Comparison of ENCODE assay signal across 26 mouse cellular contexts in the genomic region with DNA sequence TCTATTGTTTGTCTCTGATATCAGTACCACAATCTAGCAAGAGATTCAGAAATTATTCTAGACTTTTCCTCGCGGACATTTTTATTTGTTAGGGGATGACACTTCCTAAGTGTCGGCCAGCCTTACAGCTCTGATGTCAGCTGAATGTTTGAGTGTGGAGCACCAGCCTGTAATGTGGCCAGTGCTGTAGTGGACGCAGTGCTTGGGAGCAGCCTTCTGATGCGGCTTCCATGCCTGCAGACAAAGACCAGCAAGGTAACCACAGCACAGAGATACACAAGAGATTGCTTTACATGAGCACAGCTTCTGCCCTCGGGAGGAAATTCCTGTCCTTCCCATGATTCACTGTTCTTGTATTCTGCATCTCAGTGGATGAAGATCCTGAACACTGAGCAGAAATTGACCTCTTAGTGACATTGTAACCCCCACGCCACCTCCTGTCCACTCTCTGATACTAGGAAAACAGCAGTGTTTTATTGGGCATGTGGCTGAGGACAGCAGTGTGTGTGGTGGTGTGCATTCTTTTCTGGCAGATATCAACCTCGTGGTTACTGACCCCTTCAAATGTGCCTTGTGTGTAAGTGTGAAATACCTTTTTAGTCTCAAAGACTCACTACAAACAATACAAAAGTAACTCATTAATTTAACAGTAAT. TPM values are rescaled to one million over a fixed set of nuclear protein-coding genes. Genes with fewer than 3 reads are reported as not detected.
DNase-seq lines count a peak whose midpoint lies in the region; ATAC-seq and TF ChIP-seq lines count a peak whose summit lies in the region.
"Had no signal": no experiment of that assay in that cellular context is flagged by ENCODE, and none has a peak within 500 bp of the region (broad histone marks: within the 10 kb centered on the region; RNA-seq: fewer than 3 reads in every experiment).

No protein-coding gene starts in this region.

- H3K36me3 ChIP-seq in kidney, embryonic 14.5 days (ENCODE audit: control insufficient read depth, insufficient read depth, low read length), result no peaks in the 10 kb centered on the region
- no peaks in the 10 kb centered on the region for H3K36me3 ChIP-seq in kidney, postnatal 0 days (ENCODE audit: insufficient read depth, low read length)
- no peaks in the 10 kb centered on the region for H3K36me3 ChIP-seq in midbrain, postnatal 0 days (ENCODE audit: insufficient read depth, low read length)
- no peaks in the 10 kb centered on the region for H3K36me3 ChIP-seq in hindbrain, embryonic 10.5 days
- H3K36me3 ChIP-seq: forebrain, embryonic 10.5 days; heart, embryonic 12.5 days; heart, embryonic 15.5 days had no signal

- peak; percentile 79 for ATAC-seq in kidney, embryonic 14.5 days (ENCODE audit: low FRiP score, low TSS enrichment)
- ATAC-seq in kidney, postnatal 0 days (replicated peaks; ENCODE audit: low FRiP score, low read depth), result 0 out of 2 replicates have a peak, but pooled peaks have one; percentile 43
- no peak for ATAC-seq in midbrain, postnatal 0 days (ENCODE audit: low FRiP score)
- ATAC-seq: forebrain, embryonic 13.5 days; forebrain, embryonic 16.5 days; hindbrain, postnatal 0 days; inflammation-experienced regulatory T-cells, adult 6 months; Patski had no signal

- H3K27me3 ChIP-seq in kidney, embryonic 14.5 days (ENCODE audit: control insufficient read depth, insufficient read depth, low read length), result no peaks in the 10 kb centered on the region
- no peaks in the 10 kb centered on the region for H3K27me3 ChIP-seq in kidney, postnatal 0 days (ENCODE audit: insufficient read depth, low read length)
- H3K27me3 ChIP-seq in midbrain, postnatal 0 days (ENCODE audit: insufficient read depth, low read length), result no peaks in the 10 kb centered on the region
- H3K27me3 ChIP-seq in hindbrain, embryonic 10.5 days (ENCODE audit: insufficient read depth, poor library complexity, severe bottlenecking), result no peaks in the 10 kb centered on the region
- H3K27me3 ChIP-seq: forebrain, embryonic 13.5 days; heart, embryonic 12.5 days; heart, embryonic 15.5 days had no signal

- H3K27ac ChIP-seq in kidney, embryonic 14.5 days (ENCODE audit: low read depth, low read length), result no peak overlapping the region
- H3K27ac ChIP-seq in kidney, postnatal 0 days, result no peak overlapping the region
- H3K27ac ChIP-seq in midbrain, postnatal 0 days (ENCODE audit: low read depth, low read length), result no peak overlapping the region
- no peak overlapping the region for H3K27ac ChIP-seq in hindbrain, embryonic 10.5 days
- H3K27ac ChIP-seq: forebrain, embryonic 10.5 days; forebrain, embryonic 13.5 days; heart, embryonic 15.5 days; hindbrain, embryonic 14.5 days; hindbrain, postnatal 0 days had no signal

- H3K9ac ChIP-seq in kidney, embryonic 14.5 days (ENCODE audit: low read depth, low read length), result no peak overlapping the region
- no peak overlapping the region for H3K9ac ChIP-seq in kidney, postnatal 0 days (ENCODE audit: low read depth, low read length)
- no peak overlapping the region for H3K9ac ChIP-seq in midbrain, postnatal 0 days (replicated peaks; ENCODE audit: low read length, poor library complexity, severe bottlenecking)
- H3K9ac ChIP-seq: forebrain, embryonic 13.5 days; heart, embryonic 12.5 days; heart, embryonic 15.5 days; hindbrain, embryonic 14.5 days had no signal

- H3K4me3 ChIP-seq in kidney, embryonic 14.5 days (ENCODE audit: low read length), result no peak overlapping the region
- H3K4me3 ChIP-seq in kidney, postnatal 0 days (replicated peaks; ENCODE audit: low read depth, low read length), result no peak overlapping the region
- no peak overlapping the region for H3K4me3 ChIP-seq in midbrain, postnatal 0 days (ENCODE audit: low read depth, low read length)
- no peak overlapping the region for H3K4me3 ChIP-seq in hindbrain, embryonic 10.5 days
- H3K4me3 ChIP-seq: forebrain, embryonic 10.5 days; forebrain, embryonic 13.5 days; heart, embryonic 12.5 days; heart, embryonic 15.5 days had no signal

- no peaks in the 10 kb centered on the region for H3K9me3 ChIP-seq in kidney, embryonic 14.5 days (ENCODE audit: control insufficient read depth, low read length)
- H3K9me3 ChIP-seq in kidney, postnatal 0 days (replicated peaks; ENCODE audit: low read length), result no peaks in the 10 kb centered on the region
- no peaks in the 10 kb centered on the region for H3K9me3 ChIP-seq in midbrain, postnatal 0 days (ENCODE audit: low read length)
- H3K9me3 ChIP-seq in hindbrain, embryonic 10.5 days, result no peaks in the 10 kb centered on the region
- H3K9me3 ChIP-seq: forebrain, embryonic 10.5 days; forebrain, embryonic 13.5 days; heart, embryonic 12.5 days; heart, embryonic 15.5 days had no signal

- WGBS in kidney, embryonic 14.5 days, result 30% methylated on average over 8 of the region's 8 CpGs
- 19% methylated on average over 8 of the region's 8 CpGs for WGBS in kidney, postnatal 0 days
- 78% methylated on average over 8 of the region's 8 CpGs for WGBS in midbrain, postnatal 0 days
- 71% methylated on average over 8 of the region's 8 CpGs for WGBS in hindbrain, embryonic 10.5 days

- no peak overlapping the region for H3K4me2 ChIP-seq in kidney, embryonic 14.5 days (replicated peaks; ENCODE audit: low read depth, low read length)
- H3K4me2 ChIP-seq in kidney, postnatal 0 days (ENCODE audit: low read length), result peak overlapping the region; percentile 6; the same call in 1 of the 2 replicates
- H3K4me2 ChIP-seq in midbrain, postnatal 0 days (ENCODE audit: low read depth, low read length, poor library complexity, severe bottlenecking), result no peak overlapping the region
- H3K4me2 ChIP-seq: forebrain, embryonic 13.5 days; heart, embryonic 12.5 days; heart, embryonic 15.5 days; hindbrain, embryonic 14.5 days had no signal

- H3K4me1 ChIP-seq in kidney, embryonic 14.5 days (ENCODE audit: control insufficient read depth, insufficient read depth, low read length), result 0 out of 2 replicates have a peak, but pooled peaks cover 4% of the 10 kb centered on the region
- H3K4me1 ChIP-seq in kidney, postnatal 0 days (replicated peaks; ENCODE audit: insufficient read depth, low read length), result no peaks in the 10 kb centered on the region
- H3K4me1 ChIP-seq in midbrain, postnatal 0 days (ENCODE audit: insufficient read depth, low read length), result no peaks in the 10 kb centered on the region
- H3K4me1 ChIP-seq in hindbrain, embryonic 10.5 days (replicated peaks), result no peaks in the 10 kb centered on the region
- H3K4me1 ChIP-seq: forebrain, embryonic 13.5 days; heart, embryonic 15.5 days had no signal

- no peak for TF ChIP-seq CTCF in kidney, postnatal 0 days (IDR thresholded peaks at IDR 0.05; ENCODE audit: low read depth)
- TF ChIP-seq CTCF in midbrain, postnatal 0 days (IDR thresholded peaks at IDR 0.05), result no peak

- DNase-seq in embryo, embryonic 10 days (ENCODE audit: low spot score), result peak; percentile 32
- DNase-seq in embryo, embryonic 11 days, result no peak
- DNase-seq in kidney, postnatal 10 days, result no peak
- DNase-seq in kidney, postnatal 0 days (ENCODE audit: low spot score), result peak; percentile 29
- no peak for DNase-seq in kidney, postnatal 25 days
- no peak for DNase-seq in midbrain, postnatal 0 days (ENCODE audit: low spot score)
- no peak for DNase-seq in hindbrain, embryonic 10.5 days (ENCODE audit: low spot score)
- DNase-seq: adrenal gland, postnatal 14 days; cerebellum, adult 11 months; cerebellum, adult 2 months; cerebellum, adult 9-11 months; cerebellum, postnatal 25 days; gastrocnemius, postnatal 14 days; heart, adult 18-20 months; heart, postnatal 10 days; heart, postnatal 36 days had no signal

RNA-seq across cellular contexts. Expression of a gene that starts 54.6 kb away (rescaled TPM):
- polyA plus RNA-seq in kidney, embryonic 14.5 days (2014; fragmentation: Nextera tagmentation; extraction: Ambion mirVana), result 40.5 and 49.4 TPM in 2 replicates
- polyA plus RNA-seq in kidney, postnatal 0 days (2015; fragmentation: Nextera tagmentation; extraction: Ambion mirVana), result 23.4 and 24.4 TPM in 2 replicates
- total RNA-seq in midbrain, postnatal 0 days (2014; rRNA removed), result 12.3 and 12.9 TPM in 2 replicates
- polyA plus RNA-seq in midbrain, postnatal 0 days (2015; fragmentation: Nextera tagmentation; extraction: Ambion mirVana), result 10.4 and 13.1 TPM in 2 replicates
- 28.8 and 33.4 TPM in 2 replicates for polyA plus RNA-seq in hindbrain, embryonic 10.5 days (2016; fragmentation: Nextera tagmentation; extraction: Ambion mirVana)

Comparison
In these comparisons a context has a peak if more than half of its experiments do, and no peak if none do; other contexts are left out.
1. DNase-seq: peak in embryo, embryonic 10 days (single experiment) and kidney, postnatal 0 days (single experiment); none in embryo, embryonic 11 days (single experiment), kidney, postnatal 10 days (single experiment), kidney, postnatal 25 days (0 of 2), midbrain, postnatal 0 days (single experiment) and hindbrain, embryonic 10.5 days (single experiment).